Mouse (Mus musculus) forebrain, postnatal 0 days (tissue): ENCODE measurements around the gene P2rx5. TPM values are rescaled to one million over a fixed set of nuclear protein-coding genes. Genes with fewer than 3 reads are reported as not detected.

Experiments
- ATAC-seq: fragments of 200-750 bp; cut with Nextera tagmentation; 2 replicates; pipeline ENCODE4 v1.8.0; 2017; ENCODE audit warnings: mild to moderate bottlenecking, moderate library complexity
- DNase-seq: peaks from one replicate; pipeline ENCODE4 v3.0.0-alpha.2; 2015
- H3K27ac ChIP-seq: fragments of 300-500 bp; sonication (generic); 2 replicates; pipeline ENCODE4 v1.5.1; 2014; ENCODE audit warnings: low read depth, mild to moderate bottlenecking, antibody characterized with exemption, low read length, moderate library complexity, mixed read lengths
- H3K27me3 ChIP-seq: fragments of 300-500 bp; sonication (generic); 2 replicates; pipeline ENCODE4 v1.6.1; 2014; ENCODE audit warnings: mild to moderate bottlenecking, low read length, mixed read lengths; ENCODE audit not compliant: insufficient read depth
- H3K36me3 ChIP-seq: fragments of 300-500 bp; sonication (generic); 2 replicates; pipeline ENCODE4 v1.6.1; 2014; ENCODE audit warnings: mild to moderate bottlenecking, moderate library complexity; ENCODE audit not compliant: insufficient read depth
- H3K4me1 ChIP-seq: fragments of 300-500 bp; sonication (generic); 2 replicates; pipeline ENCODE4 v1.6.1; 2014; ENCODE audit warnings: antibody characterized with exemption; ENCODE audit not compliant: insufficient read depth
- H3K4me2 ChIP-seq: fragments of 300-500 bp; sonication (generic); 2 replicates; pipeline ENCODE4 v1.6.1; 2014; ENCODE audit warnings: low read depth, mild to moderate bottlenecking, moderate library complexity
- H3K4me3 ChIP-seq: fragments of 300-500 bp; sonication (generic); 2 replicates; pipeline ENCODE4 v1.5.1; 2014; ENCODE audit warnings: low read depth, low read length, mixed read lengths
- H3K9ac ChIP-seq: fragments of 300-500 bp; sonication (generic); 2 replicates; pipeline ENCODE4 v1.6.1; 2014; ENCODE audit warnings: mild to moderate bottlenecking
- H3K9me3 ChIP-seq: fragments of 300-500 bp; sonication (generic); 2 replicates; pipeline ENCODE4 v1.6.1; 2016; ENCODE audit warnings: low read length
- CTCF ChIP-seq: sonication (generic); IDR thresholded peaks from 2 replicates; pipeline ENCODE4 v1.5.1; 2016; ENCODE audit warnings: antibody characterized with exemption, control low read depth, low read depth
- WGBS: fragments of 180-500 bp; shearing (Covaris S2); extraction: QIAGEN DNeasy Blood & Tissue Kit; methylation state at CpG from one replicate; pipeline ENCODE4 v1.1.7; 2014; 5-methylcytosine and 5-hydroxymethylcytosine counted together
- polyA plus RNA-seq: library from polyadenylated mRNA; unstranded; fragments of >200 nt; fragmentation: Nextera tagmentation; extraction: Ambion mirVana; gene quantifications from 2 replicates; pipeline ENCODE4 v1.2.1, GENCODE M21; 2015
- total RNA-seq: library from RNA; depleted of rRNA; stranded (reverse); fragments of >200 nt; gene quantifications from 2 replicates; pipeline ENCODE4 v1.2.3, GENCODE M21; 2014

P2rx5 gene
- total and polyA plus RNA-seq, 2 experiments from 2014 or later, result 0.57 to 0.69 TPM

DNA sequence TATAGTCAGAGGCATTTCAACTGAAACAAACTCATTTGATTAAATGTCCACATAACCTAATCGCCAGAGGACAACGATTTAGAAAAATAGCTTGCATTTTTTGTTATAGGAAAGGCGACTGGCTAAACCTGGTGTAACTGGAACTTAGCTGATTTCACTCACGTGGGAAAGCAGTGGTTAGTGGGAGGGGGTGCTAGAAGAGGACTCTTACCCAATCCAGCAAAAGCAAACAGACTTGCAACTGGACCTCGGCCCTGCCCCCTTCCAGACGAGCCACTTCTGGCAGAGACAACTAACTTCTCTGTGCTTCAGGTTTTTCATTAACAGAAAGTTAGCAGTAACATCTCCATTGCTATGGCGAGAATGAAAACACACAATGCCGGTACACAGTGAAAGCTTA lies 15.4 kb downstream of the P2rx5 start:
- H3K27me3 ChIP-seq, result no peaks in the 10 kb centered on the region
- peak overlapping the region; percentile 62 for H3K4me2 ChIP-seq
- H3K9me3 ChIP-seq, result no peaks in the 10 kb centered on the region
- peaks cover 20% of the 10 kb centered on the region for H3K4me1 ChIP-seq
- H3K9ac ChIP-seq, result peak overlapping the region; percentile 71; the same call in 1 of the 2 replicates
- DNase-seq, result no peak
- WGBS, result 52% methylated on average over 8 of the region's 8 CpGs
- no peak overlapping the region for H3K27ac ChIP-seq
- H3K4me3 ChIP-seq, result peak overlapping the region; percentile 95
- TF ChIP-seq CTCF, result no peak
- H3K36me3 ChIP-seq, result peaks cover 24% of the 10 kb centered on the region
- ATAC-seq, result no peak

GRCm38 (mm10) chr11:73176186-73176585 lies 16.0 kb downstream of the P2rx5 start:
- Histone ChIP-seq H3K9me3 (no peaks in the 10 kb centered on the region), H3K27me3 (no peaks in the 10 kb centered on the region), H3K4me1 (peaks cover 20% of the 10 kb centered on the region), H3K4me3 (peak overlapping the region; percentile 95), H3K9ac (peak overlapping the region; percentile 71), H3K4me2 (peak overlapping the region; percentile 62), H3K36me3 (peaks cover 23% of the 10 kb centered on the region), H3K27ac (peak overlapping the region; percentile 84)
- WGBS, result under 1% methylated on average over 15 of the region's 15 CpGs
- ATAC-seq, result no peak
- no peak for TF ChIP-seq CTCF
- DNase-seq, result peak; percentile 15

GRCm38 (mm10) chr11:73176608-73177508 lies 16.6 kb downstream of the P2rx5 start, which contains the start of the genes Emc6 and Tax1bp3:
Gene Emc6, minus strand, starts transcription at chr11:73177037.
Gene Tax1bp3, plus strand, starts transcription at chr11:73177083.
- 1% methylated on average over 73 of the region's 81 CpGs for WGBS
- peak; percentile 98 for ATAC-seq
- Histone ChIP-seq H3K36me3 (peaks cover 19% of the 10 kb centered on the region), H3K4me2 (peak within 1 kb of the TSS; percentile 67), H3K27me3 (no peaks in the 10 kb centered on the region), H3K9ac (peak within 1 kb of the TSS; percentile 71), H3K4me3 (peak within 1 kb of the TSS; percentile 95), H3K9me3 (no peaks in the 10 kb centered on the region), H3K4me1 (peaks cover 20% of the 10 kb centered on the region), H3K27ac (peak within 1 kb of the TSS; percentile 84)
- no peak for TF ChIP-seq CTCF
- peak; percentile 98 for DNase-seq

DNA sequence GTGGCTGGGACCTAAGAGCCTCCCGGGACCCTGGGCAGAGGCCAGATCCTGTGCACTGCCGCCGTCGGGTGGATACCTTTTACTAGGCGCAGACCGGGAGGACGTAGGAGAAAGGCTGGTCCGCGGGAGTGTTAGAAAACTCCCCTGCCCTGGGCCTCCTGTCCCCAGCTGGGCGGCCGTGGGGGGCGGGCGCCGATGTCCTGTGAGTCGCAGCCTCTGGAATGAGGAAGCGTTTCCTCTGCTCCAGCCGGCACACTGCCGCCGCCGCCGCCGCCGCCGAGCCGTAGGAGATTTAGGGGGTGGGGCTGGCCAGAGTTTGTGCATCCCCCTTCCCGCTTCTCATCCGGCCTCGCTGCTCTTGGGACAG lies 17.3 kb downstream of the P2rx5 start:
- 2% methylated on average over 28 of the region's 28 CpGs for WGBS
- Histone ChIP-seq H3K4me2 (peak overlapping the region; percentile 67), H3K9ac (peak overlapping the region; percentile 71), H3K36me3 (peaks cover 19% of the 10 kb centered on the region), H3K9me3 (no peaks in the 10 kb centered on the region), H3K27me3 (no peaks in the 10 kb centered on the region), H3K4me1 (peaks cover 20% of the 10 kb centered on the region), H3K4me3 (peak overlapping the region; percentile 95), H3K27ac (peak overlapping the region; percentile 42)
- ATAC-seq (peak; percentile 30), DNase-seq (peak; percentile 49)
- TF ChIP-seq CTCF, result no peak

DNA sequence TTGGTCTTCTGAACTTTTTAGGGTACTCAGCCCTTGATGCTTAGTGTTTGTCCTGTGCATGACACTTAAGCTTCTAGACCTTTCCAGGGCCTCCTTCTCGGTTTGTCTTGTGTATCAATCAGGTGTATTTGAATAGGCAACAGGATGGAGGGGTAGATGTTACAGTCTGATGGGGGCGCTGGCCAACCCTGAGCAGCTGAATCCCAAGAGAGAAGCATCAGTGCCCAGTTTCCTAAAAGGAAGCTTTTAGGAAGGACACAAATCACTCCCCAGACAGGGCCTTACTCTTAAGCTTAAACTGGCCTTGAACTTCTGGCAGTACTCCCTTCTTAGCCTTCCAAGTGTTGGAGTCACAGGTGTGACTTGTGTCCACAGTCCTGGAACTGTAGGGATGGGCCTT lies 17.7 kb downstream of the P2rx5 start:
- peaks cover 19% of the 10 kb centered on the region for H3K36me3 ChIP-seq
- H3K4me3 ChIP-seq, result peak overlapping the region; percentile 95
- H3K4me2 ChIP-seq, result peak overlapping the region; percentile 67
- H3K27ac ChIP-seq, result peak overlapping the region; percentile 42; the same call in 1 of the 2 replicates
- ATAC-seq (no peak), DNase-seq (no peak)
- peaks cover 20% of the 10 kb centered on the region for H3K4me1 ChIP-seq
- 6% methylated on average over 2 of the region's 2 CpGs for WGBS
- H3K9ac ChIP-seq, result peak overlapping the region; percentile 71
- TF ChIP-seq CTCF, result no peak; the same call in 1 of the 2 replicates
- no peaks in the 10 kb centered on the region for H3K27me3 ChIP-seq
- no peaks in the 10 kb centered on the region for H3K9me3 ChIP-seq

GRCm38 (mm10) chr11:73185872-73186615 lies 25.8 kb downstream of the P2rx5 start:
- no peak for ATAC-seq
- Histone ChIP-seq H3K4me3 (no peak overlapping the region), H3K36me3 (peaks cover 57% of the 10 kb centered on the region), H3K9ac (no peak overlapping the region), H3K9me3 (no peaks in the 10 kb centered on the region), H3K27ac (no peak overlapping the region), H3K27me3 (no peaks in the 10 kb centered on the region), H3K4me1 (no peaks in the 10 kb centered on the region), H3K4me2 (no peak overlapping the region)
- no peak for TF ChIP-seq CTCF
- 90% methylated on average over 10 of the region's 10 CpGs for WGBS
- DNase-seq, result no peak

GRCm38 (mm10) chr11:73187231-73187630 lies 27.0 kb downstream of the P2rx5 start:
- no peaks in the 10 kb centered on the region for H3K9me3 ChIP-seq
- H3K4me3 ChIP-seq, result no peak overlapping the region
- no peak overlapping the region for H3K4me2 ChIP-seq
- H3K27me3 ChIP-seq, result no peaks in the 10 kb centered on the region
- no peak overlapping the region for H3K27ac ChIP-seq
- DNase-seq, result no peak
- no peak for TF ChIP-seq CTCF
- 95% methylated on average over 6 of the region's 6 CpGs for WGBS
- ATAC-seq, result no peak
- H3K36me3 ChIP-seq, result peaks cover 67% of the 10 kb centered on the region
- no peak overlapping the region for H3K9ac ChIP-seq
- no peaks in the 10 kb centered on the region for H3K4me1 ChIP-seq
